Mouse (Mus musculus): ENCODE measurements at regions not wholly inside any gene's neighbourhood (a gene's known extent, or its start where the extent isn't known, plus 50 kb on each side); places are given as distances from the start of the nearest gene placed in this dataset.

- in situ Hi-C loops (cut with MboI, MseI) = no loop called here
Measured at GRCm38 (mm10) chr3:115655020-115655419, 59.9 kb downstream of the S1pr1 start.

- in situ Hi-C loops (cut with MboI, MseI) = no loop called here
Measured at GRCm38 (mm10) chr3:115652236-115652635, 62.6 kb downstream of the S1pr1 start.

- in situ Hi-C loops (cut with MboI, MseI) = no loop called here
Measured at GRCm38 (mm10) chr3:115649338-115650117, 65.3 kb downstream of the S1pr1 start.

- in situ Hi-C loops (cut with MboI, MseI) = no loop called here
Measured at GRCm38 (mm10) chr3:115646993-115647392, 67.9 kb downstream of the S1pr1 start.

GRCm38 (mm10) chr3:115644307-115644706 is 70.6 kb downstream of the S1pr1 start:
- in situ Hi-C loops (cut with MboI, MseI) = no loop called here

GRCm38 (mm10) chr3:115642846-115643260 is 72.0 kb downstream of the S1pr1 start:
- in situ Hi-C loops (cut with MboI, MseI) = no loop called here

GRCm38 (mm10) chr3:115642001-115642845 is 72.6 kb downstream of the S1pr1 start:
- in situ Hi-C loops (cut with MboI, MseI) = no loop called here

GRCm38 (mm10) chr3:115641411-115641810 is 73.5 kb downstream of the S1pr1 start:
- in situ Hi-C loops (cut with MboI, MseI) = no loop called here

GRCm38 (mm10) chr3:115635487-115635886 is 79.4 kb downstream of the S1pr1 start:
- in situ Hi-C loops (cut with MboI, MseI) = no loop called here

GRCm38 (mm10) chr3:115635081-115635480 is 79.8 kb downstream of the S1pr1 start:
- in situ Hi-C loops (cut with MboI, MseI) = no loop called here

GRCm38 (mm10) chr3:115632417-115632743 is 82.5 kb downstream of the S1pr1 start:
- in situ Hi-C loops (cut with MboI, MseI) = no loop called here

GRCm38 (mm10) chr3:115631573-115632416 is 83.1 kb downstream of the S1pr1 start:
- in situ Hi-C loops (cut with MboI, MseI) = no loop called here

GRCm38 (mm10) chr3:115622920-115623319 is 92.0 kb downstream of the S1pr1 start:
- in situ Hi-C loops (cut with MboI, MseI) = no loop called here

- in situ Hi-C loops (cut with MboI, MseI) = no loop called here
Measured at GRCm38 (mm10) chr3:115622300-115622699, 92.6 kb downstream of the S1pr1 start.

- in situ Hi-C loops (cut with MboI, MseI) = no loop called here
Measured at GRCm38 (mm10) chr3:115619970-115620369, 94.9 kb downstream of the S1pr1 start.

- in situ Hi-C loops (cut with MboI, MseI) = no loop called here
Measured at GRCm38 (mm10) chr3:115615994-115616598, 98.8 kb downstream of the S1pr1 start.

- in situ Hi-C loops (cut with MboI, MseI) = no loop called here
Measured at GRCm38 (mm10) chr3:115612859-115613258, 102.0 kb downstream of the S1pr1 start.

GRCm38 (mm10) chr3:115608087-115608486 is 106.8 kb downstream of the S1pr1 start:
- in situ Hi-C loops (cut with MboI, MseI) = loop anchor here (10.0 kb wide), 1 partner anchor 1237 kb away; no protein-coding TSS in a partner anchor

- in situ Hi-C loops (cut with MboI, MseI) = loop anchor here (10.0 kb wide), 1 partner anchor 1240 kb away; no protein-coding TSS in a partner anchor
Measured at GRCm38 (mm10) chr3:115604734-115605279, 110.1 kb downstream of the S1pr1 start.

- in situ Hi-C loops (cut with MboI, MseI) = loop anchor here (10.0 kb wide), 1 partner anchor 1241 kb away; no protein-coding TSS in a partner anchor
Measured at GRCm38 (mm10) chr3:115604267-115604666, 110.6 kb downstream of the S1pr1 start.

- in situ Hi-C loops (cut with MboI, MseI) = loop anchor here (10.0 kb wide), 1 partner anchor 1241 kb away; no protein-coding TSS in a partner anchor
Measured at GRCm38 (mm10) chr3:115603803-115604202, 111.1 kb downstream of the S1pr1 start.

Measured in T-helper 1 cell (primary cell).